Mouse (Mus musculus) MEL (cell line): ENCODE results near the gene Klhdc8a. TPM values are rescaled to one million over a fixed set of nuclear protein-coding genes. Genes with fewer than 3 reads are reported as not detected.
A peak's percentile ranks its signal among the peaks of the same experiment; 100 is the strongest.

Experiments
- DNase-seq: peaks from one replicate; pipeline ENCODE4 v3.0.0; 2011; ENCODE audit warnings: low read depth, low spot score
- H3K27ac ChIP-seq: 2 replicates; pipeline ENCODE4 v1.5.1; 2012; ENCODE audit warnings: low read depth, mild to moderate bottlenecking, control low read depth, low read length, moderate library complexity; ENCODE audit not compliant: control insufficient read depth
- H3K27me3 ChIP-seq, 2 experiments: fragments of 150-350 bp in 1 of 2; sonication (generic) in 1 of 2; 2 replicates each; pipeline ENCODE4 v1.6.1; 2012; ENCODE audit warnings: low read length in 2 of 2, mild to moderate bottlenecking in 2 of 2, improper control_type of control experiment in 1 of 2, moderate library complexity in 1 of 2; ENCODE audit not compliant: insufficient read depth in 2 of 2, control insufficient read depth in 1 of 2
- H3K36me3 ChIP-seq, 2 experiments: 2 replicates each; pipeline ENCODE4 v1.6.1; 2012 to 2014; ENCODE audit warnings: low read length in 2 of 2, improper control_type of control experiment in 1 of 2, inconsistent platforms in 1 of 2, mild to moderate bottlenecking in 1 of 2; ENCODE audit not compliant: insufficient read depth in 2 of 2, control insufficient read depth in 1 of 2
- H3K4me1 ChIP-seq, 2 experiments: fragments of 150-350 bp in 1 of 2; sonication (generic) in 1 of 2; 2 replicates each; pipeline ENCODE4 v1.6.1; 2012; ENCODE audit warnings: low read length in 2 of 2, improper control_type of control experiment in 1 of 2, mild to moderate bottlenecking in 1 of 2; ENCODE audit not compliant: insufficient read depth in 2 of 2, control insufficient read depth in 1 of 2
- H3K4me3 ChIP-seq, 2 experiments: fragments of 150-350 bp in 1 of 2; sonication (generic) in 1 of 2; 2 replicates each; pipeline ENCODE4 v1.5.1; 2012; ENCODE audit warnings: low read depth in 2 of 2, low read length in 2 of 2, mild to moderate bottlenecking in 2 of 2, moderate library complexity in 2 of 2, control low read depth in 1 of 2, improper control_type of control experiment in 1 of 2; ENCODE audit not compliant: control insufficient read depth in 1 of 2, insufficient read depth in 1 of 2
- H3K79me2 ChIP-seq: 2 replicates; pipeline ENCODE4 v1.6.1; 2012; ENCODE audit warnings: mild to moderate bottlenecking, low read length, moderate library complexity; ENCODE audit not compliant: control insufficient read depth, poor library complexity, insufficient read depth
- H3K9ac ChIP-seq: 2 replicates; pipeline ENCODE4 v1.6.1; 2012; ENCODE audit warnings: low read depth, mild to moderate bottlenecking, control low read depth, low read length, moderate library complexity; ENCODE audit not compliant: control insufficient read depth, poor library complexity, severe bottlenecking
- H3K9me3 ChIP-seq: fragments of 150-350 bp; sonication (generic); replicated peaks from 2 replicates; pipeline ENCODE4 v1.6.1; 2012; ENCODE audit warnings: mild to moderate bottlenecking, low read length, improper control_type of control experiment, moderate library complexity; ENCODE audit not compliant: insufficient read depth
- CHD2 ChIP-seq: IDR thresholded peaks from 2 replicates; pipeline ENCODE4 v1.6.1; 2011; ENCODE audit warnings: low read length, improper control_type of control experiment
- E2F4 ChIP-seq: IDR thresholded peaks from 2 replicates; pipeline ENCODE4 v1.6.1; 2011; ENCODE audit warnings: low read depth, low read length, improper control_type of control experiment, borderline replicate concordance
- ELF1 ChIP-seq: IDR thresholded peaks from 2 replicates; pipeline ENCODE4 v1.6.1; 2014; ENCODE audit warnings: low read depth, mild to moderate bottlenecking, inconsistent platforms, low read length, improper control_type of control experiment, moderate library complexity
- EP300 ChIP-seq, 2 experiments: IDR thresholded peaks; 2 replicates each; pipeline ENCODE4 v1.6.1; 2011; ENCODE audit warnings: improper control_type of control experiment in 2 of 2, low read length in 2 of 2, low read depth in 1 of 2, mild to moderate bottlenecking in 1 of 2
- ETS1 ChIP-seq: IDR thresholded peaks from 2 replicates; pipeline ENCODE4 v1.6.1; 2012; ENCODE audit warnings: low read depth, mild to moderate bottlenecking, inconsistent platforms, low read length, improper control_type of control experiment, moderate library complexity
- GABPA ChIP-seq: IDR thresholded peaks from 2 replicates; pipeline ENCODE4 v1.6.1; 2012; ENCODE audit warnings: low read depth, mild to moderate bottlenecking, inconsistent platforms, low read length, improper control_type of control experiment, moderate library complexity
- GATA1 ChIP-seq: IDR thresholded peaks from 2 replicates; pipeline ENCODE4 v1.6.1; 2011; ENCODE audit warnings: low read depth, low read length, improper control_type of control experiment
- HCFC1 ChIP-seq: IDR thresholded peaks from 2 replicates; pipeline ENCODE4 v1.6.1; 2012; ENCODE audit warnings: low read depth, mild to moderate bottlenecking, inconsistent platforms, low read length, improper control_type of control experiment, moderate library complexity
- JUND ChIP-seq: IDR thresholded peaks from 2 replicates; pipeline ENCODE4 v1.6.1; 2011; ENCODE audit warnings: low read depth, mild to moderate bottlenecking, improper control_type of control experiment, low read length
- KAT2A ChIP-seq: conservative IDR thresholded peaks from 2 replicates; pipeline ENCODE4 v1.6.1; 2012; ENCODE audit warnings: low read depth, low read length, improper control_type of control experiment, inconsistent platforms
- MAFK ChIP-seq: IDR thresholded peaks from 2 replicates; pipeline ENCODE4 v1.6.1; 2011; ENCODE audit warnings: low read depth, mild to moderate bottlenecking, low read length, improper control_type of control experiment, borderline replicate concordance
- MAX ChIP-seq: IDR thresholded peaks from 2 replicates; pipeline ENCODE4 v1.6.1; 2011; ENCODE audit warnings: low read length, improper control_type of control experiment
- MAZ ChIP-seq: IDR thresholded peaks from 2 replicates; pipeline ENCODE4 v1.6.1; 2012; ENCODE audit warnings: low read depth, mild to moderate bottlenecking, inconsistent platforms, low read length, improper control_type of control experiment
- MEF2A ChIP-seq: IDR thresholded peaks from 2 replicates; pipeline ENCODE4 v1.6.1; 2014; ENCODE audit warnings: low read depth, mild to moderate bottlenecking, inconsistent platforms, low read length, improper control_type of control experiment; ENCODE audit not compliant: poor library complexity, insufficient replicate concordance, severe bottlenecking; ENCODE audit errors: extremely low read depth
- MXI1 ChIP-seq: IDR thresholded peaks from 2 replicates; pipeline ENCODE4 v1.6.1; 2011; ENCODE audit warnings: mild to moderate bottlenecking, low read depth, low read length, improper control_type of control experiment
- MYB ChIP-seq: IDR thresholded peaks from 2 replicates; pipeline ENCODE4 v1.6.1; 2011; ENCODE audit warnings: mild to moderate bottlenecking, low read depth, low read length, improper control_type of control experiment
- MYC ChIP-seq: IDR thresholded peaks from 2 replicates; pipeline ENCODE4 v1.6.1; 2011; ENCODE audit warnings: low read depth, mild to moderate bottlenecking, low read length, improper control_type of control experiment, moderate library complexity
- NELFE ChIP-seq: IDR thresholded peaks from 2 replicates; pipeline ENCODE4 v1.6.1; 2011; ENCODE audit warnings: low read depth, low read length, improper control_type of control experiment
- NRF1 ChIP-seq: IDR thresholded peaks from 2 replicates; pipeline ENCODE4 v1.6.1; 2014; ENCODE audit warnings: low read depth, mild to moderate bottlenecking, inconsistent platforms, low read length, improper control_type of control experiment, moderate library complexity; ENCODE audit not compliant: poor library complexity, insufficient read depth, severe bottlenecking
- POLR2A ChIP-seq, 2 experiments: IDR thresholded peaks; 2 replicates each; pipeline ENCODE4 v1.6.1; 2011 to 2012; ENCODE audit warnings: low read length in 2 of 2, mild to moderate bottlenecking in 2 of 2, control low read depth in 1 of 2, improper control_type of control experiment in 1 of 2, low read depth in 1 of 2, moderate library complexity in 1 of 2; ENCODE audit not compliant: control insufficient read depth in 1 of 2, insufficient read depth in 1 of 2, poor library complexity in 1 of 2
- POLR2AphosphoS2 ChIP-seq: IDR thresholded peaks from 2 replicates; pipeline ENCODE4 v1.6.1; 2011; ENCODE audit warnings: low read length, improper control_type of control experiment
- POLR2AphosphoS5 ChIP-seq: IDR thresholded peaks from 2 replicates; pipeline ENCODE4 v1.6.1; 2012; ENCODE audit warnings: low read depth, borderline replicate concordance, mild to moderate bottlenecking, inconsistent platforms, low read length, moderate library complexity, mixed read lengths
- RAD21 ChIP-seq: IDR thresholded peaks from 2 replicates; pipeline ENCODE4 v1.6.1; 2011; ENCODE audit warnings: mild to moderate bottlenecking, low read depth, low read length, improper control_type of control experiment
- RCOR1 ChIP-seq: IDR thresholded peaks from 2 replicates; pipeline ENCODE4 v1.6.1; 2012; ENCODE audit warnings: low read depth, mild to moderate bottlenecking, inconsistent platforms, low read length, improper control_type of control experiment
- SIN3A ChIP-seq: IDR thresholded peaks from 2 replicates; pipeline ENCODE4 v1.6.1; 2012; ENCODE audit warnings: low read length, improper control_type of control experiment, inconsistent platforms
- SMC3 ChIP-seq: IDR thresholded peaks from 2 replicates; pipeline ENCODE4 v1.6.1; 2011; ENCODE audit warnings: low read depth, low read length, improper control_type of control experiment
- TAL1 ChIP-seq: IDR thresholded peaks from 2 replicates; pipeline ENCODE4 v1.6.1; 2012; ENCODE audit warnings: mild to moderate bottlenecking, inconsistent platforms, low read length, moderate library complexity, mixed read lengths
- TBP ChIP-seq: IDR thresholded peaks from 2 replicates; pipeline ENCODE4 v1.8.0; 2011; ENCODE audit warnings: low read depth, low read length, improper control_type of control experiment
- TCF12 ChIP-seq: IDR thresholded peaks from 2 replicates; pipeline ENCODE4 v1.6.1; 2014; ENCODE audit warnings: low read depth, mild to moderate bottlenecking, inconsistent platforms, low read length, improper control_type of control experiment, moderate library complexity
- UBTF ChIP-seq: IDR thresholded peaks from 2 replicates; pipeline ENCODE4 v1.6.1; 2012; ENCODE audit warnings: low read depth, mild to moderate bottlenecking, inconsistent platforms, low read length, improper control_type of control experiment, moderate library complexity, borderline replicate concordance; ENCODE audit not compliant: insufficient read depth
- USF1 ChIP-seq: IDR thresholded peaks from 2 replicates; pipeline ENCODE4 v1.6.1; 2014; ENCODE audit warnings: low read depth, mild to moderate bottlenecking, inconsistent platforms, low read length, improper control_type of control experiment, moderate library complexity
- USF2 ChIP-seq, 2 experiments: IDR thresholded peaks; 2 replicates each; pipeline ENCODE4 v1.6.1; 2011 to 2012; ENCODE audit warnings: improper control_type of control experiment in 2 of 2, low read length in 2 of 2, borderline replicate concordance in 1 of 2, inconsistent platforms in 1 of 2, low read depth in 1 of 2, mild to moderate bottlenecking in 1 of 2; ENCODE audit not compliant: insufficient read depth in 1 of 2
- ZC3H11A ChIP-seq: IDR thresholded peaks from 2 replicates; pipeline ENCODE4 v1.6.1; 2012; ENCODE audit warnings: low read depth, mild to moderate bottlenecking, inconsistent platforms, low read length, improper control_type of control experiment
- ZMIZ1 ChIP-seq: IDR thresholded peaks from 2 replicates; pipeline ENCODE4 v1.6.1; 2012; ENCODE audit warnings: low read depth, mild to moderate bottlenecking, inconsistent platforms, low read length, improper control_type of control experiment, moderate library complexity
- ZNF384 ChIP-seq: IDR thresholded peaks from 2 replicates; pipeline ENCODE4 v1.6.1; 2012; ENCODE audit warnings: low read depth, mild to moderate bottlenecking, inconsistent platforms, low read length, improper control_type of control experiment
- polyA plus RNA-seq, 2 experiments: library from polyadenylated mRNA; stranded (reverse) in 1 of 2; unstranded in 1 of 2; fragments of >175 nt in 1 of 2; fragments of >200 nt in 1 of 2; gene quantifications; 2 replicates each; pipeline versions ENCODE4 v1.2.1 to v1.2.4; 2012; ENCODE audit warnings: low replicate concordance in 2 of 2, low read depth in 1 of 2; ENCODE audit not compliant: insufficient read length in 2 of 2, insufficient read depth in 1 of 2, missing spikeins in 1 of 2
- total RNA-seq: library from RNA; depleted of rRNA; stranded (reverse); fragments of 300-350 nt; gene quantifications from 2 replicates; pipeline ENCODE4 v1.2.3, GENCODE M21; 2012

Klhdc8a gene
- total and polyA plus RNA-seq, 3 experiments = not detected

DNA sequence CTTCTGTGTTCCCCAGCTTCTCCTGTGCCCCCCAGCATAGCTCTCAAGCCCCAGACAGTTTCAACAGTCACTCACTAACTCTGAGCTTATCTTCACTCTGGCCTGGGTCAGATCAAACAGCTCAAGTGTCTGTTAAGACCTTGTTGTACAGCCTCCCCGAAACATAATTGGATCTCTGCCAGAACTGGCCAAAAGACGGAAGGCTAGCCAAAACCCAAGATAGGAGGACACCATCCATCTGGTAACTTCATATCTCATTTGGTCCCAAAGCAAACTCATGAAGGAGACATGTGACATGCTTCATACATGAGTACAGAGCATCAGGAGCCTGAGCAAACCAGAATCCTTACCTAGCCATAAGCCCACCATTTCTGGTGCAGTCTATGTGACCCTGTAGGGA lies 13.6 kb downstream of the Klhdc8a start:
- TF ChIP-seq USF1 = peak; percentile 45; the same call in 1 of the 2 replicates
- no peak for TF ChIP-seq ETS1
- no peak for TF ChIP-seq MEF2A
- no peak for TF ChIP-seq RCOR1
- TF ChIP-seq ELF1 = no peak
- no peak for TF ChIP-seq TCF12
- no peak for TF ChIP-seq E2F4
- TF ChIP-seq EP300 (IDR thresholded peaks at IDR 0.05; ENCODE audit: low read depth in 1 of 2, low read length in 2 of 2) = peak; percentile 22 to 67; a peak in 3 of 4 replicates
- no peak for TF ChIP-seq POLR2AphosphoS5
- no peak for TF ChIP-seq POLR2AphosphoS2
- peak; percentile 51 for TF ChIP-seq GATA1
- TF ChIP-seq HCFC1 = no peak
- TF ChIP-seq MAFK = no peak
- TF ChIP-seq RAD21 = no peak
- no peak for TF ChIP-seq ZMIZ1
- TF ChIP-seq NRF1 = no peak
- TF ChIP-seq SMC3 = no peak
- TF ChIP-seq ZC3H11A = no peak
- TF ChIP-seq MAZ = no peak
- peak; percentile 68 for TF ChIP-seq MYB
- TF ChIP-seq JUND = no peak
- TF ChIP-seq MAX = no peak
- no peak for TF ChIP-seq SIN3A
- no peak for TF ChIP-seq KAT2A
- TF ChIP-seq POLR2A (IDR thresholded peaks at IDR 0.05; ENCODE audit: control insufficient read depth in 1 of 2, insufficient read depth in 1 of 2, low read depth in 1 of 2, low read length in 2 of 2, poor library complexity in 1 of 2) = no peak
- TF ChIP-seq TAL1 = no peak
- TF ChIP-seq ZNF384 = no peak
- TF ChIP-seq MXI1 = no peak
- no peak for TF ChIP-seq MYC
- TF ChIP-seq UBTF = no peak
- TF ChIP-seq USF2 (IDR thresholded peaks at IDR 0.05; ENCODE audit: borderline replicate concordance in 1 of 2, insufficient read depth in 1 of 2, low read depth in 1 of 2, low read length in 2 of 2) = no peak
- no peak for TF ChIP-seq NELFE
- TF ChIP-seq GABPA = no peak
- TF ChIP-seq TBP = no peak
- no peak for TF ChIP-seq CHD2
- TF ChIP-seq, all 39 proteins: peak for 4
- H3K27me3 ChIP-seq = no peaks in the 10 kb centered on the region
- H3K4me3 ChIP-seq = 0 out of 4 replicates have a peak overlapping the region, but pooled peaks of 1 of the 2 experiments have one; percentile 2
- H3K27ac ChIP-seq = no peak overlapping the region
- H3K9me3 ChIP-seq = no peaks in the 10 kb centered on the region
- H3K4me1 ChIP-seq = peaks cover 19 to 43% of the 10 kb centered on the region in 2 experiments
- H3K36me3 ChIP-seq = peaks cover 0 to 31% of the 10 kb centered on the region in 2 experiments; a peak in 2 of 4 replicates
- H3K79me2 ChIP-seq = 0 out of 2 replicates have a peak, but pooled peaks cover 2% of the 10 kb centered on the region
- peak; percentile 61 for DNase-seq
- peak overlapping the region; percentile 29; the same call in 1 of the 2 replicates for H3K9ac ChIP-seq
